Mouse (Mus musculus): ENCODE data around the gene Gm5134.

DNA sequence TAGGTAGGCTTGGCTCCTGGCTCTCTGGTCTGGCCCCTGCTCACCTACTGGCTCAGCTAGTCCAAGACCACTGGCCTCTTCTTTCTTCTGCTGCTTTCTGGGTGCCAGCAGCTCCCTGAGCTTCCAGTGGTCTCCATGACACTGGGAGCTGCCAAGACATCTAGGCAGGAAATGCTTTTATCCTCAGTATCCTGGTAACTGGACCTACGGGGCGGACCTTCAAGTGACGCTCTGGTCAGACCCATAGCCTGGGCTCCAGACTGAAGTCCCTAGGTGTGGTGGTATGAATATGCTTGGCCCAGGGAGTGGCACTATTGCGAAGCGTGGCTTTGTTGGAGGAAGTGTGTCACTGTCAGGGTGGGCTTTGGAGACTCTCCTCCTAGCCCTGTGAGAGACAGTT, 13.8 kb upstream of the Gm5134 start, which contains the start of gene Gm867:
- TF ChIP-seq POLR2A (IDR thresholded peaks at IDR 0.05; ENCODE audit: low read depth, low read length) (no peak), CTCF (IDR thresholded peaks at IDR 0.05; ENCODE audit: extremely low read depth, insufficient read length, insufficient replicate concordance, low read depth, low read length) (no peak)

Measured in small intestine, adult 2 months (tissue).